Mouse (Mus musculus) layer of hippocampus, adult 6 months (tissue): ENCODE measurements around the gene Gm28374. TPM values are rescaled to one million over a fixed set of nuclear protein-coding genes. Genes with fewer than 3 reads are reported as not detected.

ENCODE experiments used
- long read RNA-seq, 2 experiments: library from polyadenylated mRNA; unstranded; transcript quantifications; one replicate each; pipeline ENCODE4 v2.0.0; 2019 to 2020
- microRNA-seq: library from miRNA; unstranded; fragments of <30 nt; microRNA quantifications from one replicate; pipeline ENCODE4 v1.2.0, GENCODE M21; 2020
- polyA plus RNA-seq: library from polyadenylated mRNA; unstranded; fragments of <200 nt; fragmentation: Nextera tagmentation; gene quantifications from 2 replicates; pipeline ENCODE4 v1.2.3, GENCODE M21; 2021

Gm28374 gene
- 0.39 TPM in 1 of 2 replicates, not detected in the other for polyA plus RNA-seq
- long read RNA-seq, experiment 1 = 0 reads
- long read RNA-seq, experiment 2 = 0 reads

GRCm38 (mm10) chr19:6082156-6082555 is at the start of gene Gm28374:
Gene Gm28374 (minus strand): TSS chr19:6082256.

GRCm38 (mm10) chr19:6127760-6128341 is 45.8 kb upstream of the Gm28374 start, which contains the start of gene Snx15:
Gene Snx15 (minus strand): TSS chr19:6128304.

GRCm38 (mm10) chr19:6117986-6118676 is 36.1 kb upstream of the Gm28374 start, which contains the start of gene Sac3d1:
Gene Sac3d1 (minus strand): TSS chr19:6118650.

DNA sequence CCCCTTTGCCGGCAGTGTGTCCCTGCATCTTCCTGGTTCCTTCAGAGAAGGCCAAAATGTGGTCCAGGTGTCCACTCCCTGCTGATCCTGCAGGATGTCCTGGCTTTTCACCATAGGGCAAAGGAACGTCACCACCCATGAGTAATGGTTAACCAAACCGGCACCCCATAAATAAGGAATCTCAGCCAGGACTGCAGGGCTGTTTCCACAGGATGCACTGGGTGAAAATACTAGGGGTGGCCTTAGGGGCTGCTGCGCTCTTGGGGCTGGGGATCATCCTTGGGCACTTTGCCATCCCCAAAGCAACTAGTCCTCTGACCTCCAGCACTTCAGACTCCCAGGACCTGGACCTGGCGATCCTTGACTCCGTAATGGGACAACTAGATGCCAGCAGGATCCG is 23.5 kb upstream of the Gm28374 start, which contains the start of gene Naaladl1:
Gene Naaladl1, plus strand, starts transcription at position 197 of the 400 bp plus-strand sequence.

GRCm38 (mm10) chr19:6094119-6094518 is 12.1 kb upstream of the Gm28374 start, which contains the start of gene AC131692.1:
Gene AC131692.1 (plus strand): TSS chr19:6094419.

DNA sequence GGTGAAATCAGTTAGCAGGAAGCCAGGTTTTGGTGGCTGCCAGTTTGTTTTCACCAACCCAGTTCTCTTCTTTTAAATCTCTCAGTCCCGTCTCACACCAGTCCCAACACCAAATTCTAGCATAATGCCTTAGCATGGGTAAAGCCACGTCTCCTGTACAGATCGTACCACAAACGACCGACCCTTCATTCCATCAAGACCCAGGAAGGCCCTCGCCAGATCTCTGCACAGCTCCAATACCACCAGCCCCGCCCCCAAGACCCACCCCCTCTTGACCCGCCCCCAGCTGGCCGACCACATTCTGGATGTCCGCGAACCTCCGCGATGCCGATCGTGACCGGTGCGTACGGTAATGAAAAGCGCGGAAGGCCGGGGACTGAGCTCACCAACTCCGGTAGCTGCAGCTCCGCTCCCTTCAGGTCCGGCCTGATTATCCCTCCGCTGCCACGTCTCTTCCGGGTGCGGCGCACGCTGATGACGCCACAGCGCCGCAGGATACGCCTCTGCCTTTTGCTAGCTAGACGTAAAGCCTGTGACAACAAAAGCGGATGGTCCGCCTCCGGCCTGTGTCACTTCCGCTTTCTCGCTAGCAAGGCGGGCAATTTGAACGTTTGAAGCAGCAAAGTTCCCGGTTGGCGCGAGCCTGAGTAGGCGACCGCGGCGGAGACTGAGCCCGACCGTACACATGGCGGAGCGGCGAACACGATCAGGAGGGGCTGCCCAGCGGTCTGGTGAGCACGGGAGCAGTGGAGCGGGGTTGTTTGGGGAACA is 2.6 kb upstream of the Gm28374 start, which contains the start of the genes Zfpl1 and Cdca5:
Gene Zfpl1, minus strand, starts transcription at position 479 of the 771 bp plus-strand sequence.
Gene Cdca5, plus strand, starts transcription at position 506 of the 771 bp plus-strand sequence.

GRCm38 (mm10) chr19:6079983-6080480 is 2.0 kb downstream of the Gm28374 start, which contains the start of gene Tmem262:
Gene Tmem262 (plus strand): TSS chr19:6080033.

GRCm38 (mm10) chr19:6076564-6077393 is 5.3 kb downstream of the Gm28374 start, which contains the start of gene Vps51:
Gene Vps51 (minus strand): TSS chr19:6077231.

DNA sequence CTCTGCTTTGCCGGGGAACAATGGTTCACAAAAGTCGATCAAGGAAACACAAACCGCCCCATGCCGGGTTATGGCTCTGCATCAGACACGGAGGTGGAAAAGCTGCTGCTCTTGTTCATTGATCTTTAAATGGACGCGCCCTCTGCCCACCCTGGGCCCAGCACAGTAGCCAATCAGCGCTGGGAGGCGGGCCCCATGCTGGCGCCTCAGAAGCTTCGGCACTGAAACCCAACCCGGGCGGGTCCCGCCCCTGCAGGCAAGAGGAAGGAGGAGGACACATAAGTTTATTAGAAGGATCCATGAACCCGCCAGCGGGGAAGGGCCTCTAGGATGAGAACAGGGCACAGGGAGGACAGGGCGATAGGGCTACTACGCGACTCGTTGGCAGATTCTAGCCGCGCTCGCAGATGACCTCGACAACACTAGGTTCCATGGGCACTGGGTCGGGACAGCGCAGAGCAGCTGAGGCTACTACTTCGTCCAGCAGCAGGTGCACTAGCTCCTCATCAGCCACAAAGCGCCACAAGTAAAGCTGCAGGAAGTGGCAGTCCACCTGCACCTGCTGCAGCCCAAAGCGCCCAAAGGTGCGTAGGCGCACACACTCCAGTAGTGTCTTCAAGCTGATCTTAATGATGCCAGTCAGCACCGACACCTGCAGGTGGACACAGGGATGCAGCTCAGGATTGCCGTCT is 14.2 kb downstream of the Gm28374 start, which contains the start of gene Tm7sf2:
Gene Tm7sf2, minus strand, starts transcription at position 650 of the 692 bp plus-strand sequence.

DNA sequence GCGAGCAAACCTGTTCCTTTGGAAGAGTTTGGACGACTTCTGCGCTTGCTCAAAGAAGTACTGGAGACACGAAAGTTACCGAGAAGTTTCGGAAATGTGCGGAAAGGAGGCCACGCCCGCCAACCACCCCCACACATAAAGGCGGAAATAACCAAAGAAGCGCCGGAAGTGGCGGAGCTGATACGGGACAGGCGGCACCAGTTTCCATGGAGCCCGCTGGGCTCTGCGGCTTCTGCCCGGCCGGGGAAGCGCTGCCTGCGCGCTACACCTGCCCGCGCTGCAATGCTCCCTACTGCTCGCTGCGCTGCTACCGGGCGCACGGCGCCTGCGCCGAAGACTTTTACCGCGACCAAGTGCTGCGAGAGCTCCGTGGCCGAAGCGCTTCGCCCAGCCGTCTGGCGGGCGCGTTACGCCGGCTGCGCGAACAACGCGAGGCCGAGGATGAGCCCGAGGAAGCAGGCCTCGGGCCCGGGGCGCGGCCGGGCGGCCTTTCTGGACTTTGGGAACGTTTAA is 21.0 kb downstream of the Gm28374 start, which contains the start of gene Znhit2:
Gene Znhit2, plus strand, starts transcription at position 172 of the 513 bp plus-strand sequence.

GRCm38 (mm10) chr19:6057313-6058096 is 24.6 kb downstream of the Gm28374 start, which contains the start of the genes Mrpl49 and Fau:
Gene Mrpl49 (minus strand): TSS chr19:6057785.
Gene Fau (plus strand): TSS chr19:6057844.

GRCm38 (mm10) chr19:6046294-6047153 is 35.5 kb downstream of the Gm28374 start, which contains the start of gene Syvn1:
Gene Syvn1 (plus strand): TSS chr19:6046576.

Small RNA genes within 50 kb of the gene (microRNA-seq; reads per million reads assigned to microRNA genes)
- gene Mir6988 = 6.7 reads per million, percentile 24 among the genes with 10 or more reads in this experiment

Other genes starting within 250 kb of the Gm28374 start
- gene Frmd8, start 207.0 kb downstream of the Gm28374 start, polyA plus RNA-seq = 14.0 and 15.8 TPM in 2 replicates
- gene Slc25a45, start 204.4 kb downstream of the Gm28374 start, polyA plus RNA-seq = 0.98 and 1.3 TPM in 2 replicates
- gene Tigd3, start 188.1 kb downstream of the Gm28374 start, polyA plus RNA-seq = 0.85 and 0.88 TPM in 2 replicates
- 36.4 and 37.3 TPM in 2 replicates for gene Dpf2, start 169.2 kb downstream of the Gm28374 start, polyA plus RNA-seq
- gene Cdc42ep2, start 157.4 kb downstream of the Gm28374 start, polyA plus RNA-seq = 8.6 and 11.3 TPM in 2 replicates
- gene Pola2, start 118.1 kb downstream of the Gm28374 start, polyA plus RNA-seq = 2.8 and 2.9 TPM in 2 replicates
- not detected in 2 replicates for gene Slc22a20, start 96.1 kb downstream of the Gm28374 start, polyA plus RNA-seq
- 1.8 and 2.2 TPM in 2 replicates for gene Capn1, start 66.4 kb downstream of the Gm28374 start, polyA plus RNA-seq
- 36.6 and 44.8 TPM in 2 replicates for gene Syvn1, start 35.7 kb downstream of the Gm28374 start, polyA plus RNA-seq
- gene Mrpl49, start 24.5 kb downstream of the Gm28374 start, polyA plus RNA-seq = 51.5 and 58.6 TPM in 2 replicates
- 3,358 and 3,673 TPM in 2 replicates for gene Fau, start 24.4 kb downstream of the Gm28374 start, polyA plus RNA-seq
- 85.4 and 98.5 TPM in 2 replicates for gene Znhit2, start 21.1 kb downstream of the Gm28374 start, polyA plus RNA-seq
- gene Tm7sf2, start 13.9 kb downstream of the Gm28374 start, polyA plus RNA-seq = 14.6 and 16.9 TPM in 2 replicates
- 77.5 and 93.8 TPM in 2 replicates for gene Vps51, start 5.0 kb downstream of the Gm28374 start, polyA plus RNA-seq
- not detected in 2 replicates for gene Tmem262, start 2.2 kb downstream of the Gm28374 start, polyA plus RNA-seq
- 66.0 and 69.1 TPM in 2 replicates for gene Zfpl1, start 2.7 kb upstream of the Gm28374 start, polyA plus RNA-seq
- 0.09 and 0.10 TPM in 2 replicates for gene Cdca5, start 2.7 kb upstream of the Gm28374 start, polyA plus RNA-seq
- not detected in 2 replicates for gene AC131692.1, start 12.2 kb upstream of the Gm28374 start, polyA plus RNA-seq
- 0.09 TPM in 1 of 2 replicates, not detected in the other for gene Naaladl1, start 23.5 kb upstream of the Gm28374 start, polyA plus RNA-seq
- gene Sac3d1, start 36.4 kb upstream of the Gm28374 start, polyA plus RNA-seq = 43.5 and 44.1 TPM in 2 replicates
- gene Snx15, start 46.0 kb upstream of the Gm28374 start, polyA plus RNA-seq = 66.8 and 74.4 TPM in 2 replicates
- 0.24 TPM in 1 of 2 replicates, not detected in the other for gene Batf2, start 58.7 kb upstream of the Gm28374 start, polyA plus RNA-seq
- gene Arl2, start 59.3 kb upstream of the Gm28374 start, polyA plus RNA-seq = 169 and 184 TPM in 2 replicates
- gene Majin, start 102.1 kb upstream of the Gm28374 start, polyA plus RNA-seq = not detected in 2 replicates
- gene Gpha2, start 144.1 kb upstream of the Gm28374 start, polyA plus RNA-seq = not detected in 2 replicates
- gene Ppp2r5b, start 153.6 kb upstream of the Gm28374 start, polyA plus RNA-seq = 31.7 and 43.9 TPM in 2 replicates
- gene Atg2a, start 159.4 kb upstream of the Gm28374 start, polyA plus RNA-seq = 6.7 and 6.8 TPM in 2 replicates
- gene Ehd1, start 194.5 kb upstream of the Gm28374 start, polyA plus RNA-seq = 37.4 and 45.0 TPM in 2 replicates
- 0.09 and 0.10 TPM in 2 replicates for gene Cdc42bpg, start 224.2 kb upstream of the Gm28374 start, polyA plus RNA-seq